In the genomic region with DNA sequence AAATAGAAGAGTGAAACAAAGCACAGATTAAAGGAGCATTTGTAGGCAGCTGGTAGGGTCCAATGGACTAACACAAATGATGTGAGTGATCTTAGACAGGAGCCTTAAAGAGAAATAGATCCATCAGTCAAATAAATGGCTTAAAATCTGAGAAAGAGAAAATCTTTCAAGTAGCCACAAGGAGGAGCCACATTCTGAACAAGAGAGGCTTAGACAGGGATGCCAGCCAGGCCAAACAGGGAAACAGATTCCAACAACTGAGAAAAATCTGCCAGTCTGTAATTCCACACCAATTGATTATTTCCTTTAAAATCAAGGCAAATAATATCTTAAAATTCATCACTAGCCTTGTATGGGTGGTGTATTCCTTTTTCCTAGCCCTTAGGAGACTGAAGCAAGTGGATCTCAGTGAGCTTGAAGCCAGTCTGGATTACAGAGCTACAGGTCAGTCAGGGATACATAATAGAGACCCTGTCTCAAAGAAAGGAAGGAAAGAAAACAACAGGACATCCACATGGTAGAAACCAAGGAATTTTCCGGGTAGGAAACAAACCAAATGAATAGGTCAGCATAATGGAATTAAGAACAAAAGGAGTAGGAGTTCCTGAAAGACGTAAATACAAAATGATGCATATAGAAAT, we compare ENCODE assay signal across 9 mouse cellular contexts. TPM values are rescaled to one million over a fixed set of nuclear protein-coding genes. Genes with fewer than 3 reads are reported as not detected.
A peak's percentile ranks its signal among the peaks of the same experiment; 100 is the strongest.
DNase-seq lines count a peak whose midpoint lies in the region; ATAC-seq lines count a peak whose summit lies in the region.
"Had no signal": no experiment of that assay in that cellular context is flagged by ENCODE, and none has a peak within 500 bp of the region (broad histone marks: within the 10 kb centered on the region; RNA-seq: fewer than 3 reads in every experiment).

No protein-coding gene starts in this region.

- H3K9me3 ChIP-seq in heart, embryonic 12.5 days (replicated peaks): no peaks in the 10 kb centered on the region
- H3K9me3 ChIP-seq: heart, embryonic 15.5 days had no signal

- WGBS in heart, embryonic 12.5 days: 87% methylated on average over 2 of the region's 2 CpGs

- no peak overlapping the region for H3K4me3 ChIP-seq in heart, embryonic 12.5 days
- H3K4me3 ChIP-seq: heart, embryonic 15.5 days had no signal

- no peak overlapping the region for H3K9ac ChIP-seq in heart, embryonic 12.5 days
- H3K9ac ChIP-seq: heart, embryonic 15.5 days had no signal

- peaks cover 15% of the 10 kb centered on the region for H3K36me3 ChIP-seq in heart, embryonic 12.5 days
- H3K36me3 ChIP-seq: heart, embryonic 15.5 days had no signal

- no peaks in the 10 kb centered on the region for H3K4me1 ChIP-seq in heart, embryonic 12.5 days (replicated peaks)

- no peak overlapping the region for H3K4me2 ChIP-seq in heart, embryonic 12.5 days
- H3K4me2 ChIP-seq: heart, embryonic 15.5 days had no signal

- peak; percentile 29 to 53 for DNase-seq in heart, postnatal 10 days
- DNase-seq in cerebellum, adult 18-20 months: peak; percentile 44 to 47
- peak; percentile 16 for DNase-seq in heart, postnatal 36 days
- peak; percentile 16 for DNase-seq in lung, postnatal 14 days
- no peak for DNase-seq in urinary bladder, adult 18-20 months (ENCODE audit: low spot score in 2 of 2)

- intact Hi-C loops in heart, postnatal 10 days (cut with DNase I): loop anchor here (2.0 to 5.0 kb wide), 3 partner anchors 55 to 182 kb away; a partner anchor contains a TSS
- intact Hi-C loops in heart, postnatal 36 days (cut with DNase I): loop anchor here (1.0 to 10.0 kb wide), 4 partner anchors 54 to 321 kb away; a partner anchor contains a TSS

- no peaks in the 10 kb centered on the region for H3K27me3 ChIP-seq in heart, embryonic 12.5 days (replicated peaks)
- H3K27me3 ChIP-seq: heart, embryonic 15.5 days had no signal

- H3K27ac ChIP-seq in heart, embryonic 12.5 days (ENCODE audit: poor library complexity, severe bottlenecking): no peak overlapping the region
- H3K27ac ChIP-seq: heart, embryonic 15.5 days had no signal

- no peak; the same call in 1 of the 2 replicates for ATAC-seq in heart, embryonic 12.5 days (ENCODE audit: insufficient number of reproducible peaks, low FRiP score)
- peak; percentile 55 for ATAC-seq in CD4-positive, CD25-positive, alpha-beta regulatory T cell, adult 4 months
- no peak for ATAC-seq in monocyte, adult 5-6 weeks (replicated peaks; ENCODE audit: insufficient number of reproducible peaks, low FRiP score, low TSS enrichment, poor library complexity, severe bottlenecking)

RNA-seq across cellular contexts. Expression of a gene that starts 26.8 kb away (rescaled TPM):
- total RNA-seq in heart, postnatal 10 days (2021): not detected
- polyA plus RNA-seq in heart, embryonic 12.5 days (2016; fragmentation: Nextera tagmentation; extraction: Ambion mirVana): 0.19 and 0.23 TPM in 2 replicates
- 1 to 10 TPM in 1 of 2 experiments, under 1 TPM in 1; 0.60 to 1.2 TPM for polyA plus RNA-seq in CD4-positive, CD25-positive, alpha-beta regulatory T cell, adult 4 months (2017; shearing (Covaris generic))
- total RNA-seq in heart, postnatal 36 days (2021): not detected
- total RNA-seq in monocyte, adult 5-6 weeks (2017): 0.29 TPM in 1 of 3 replicates, not detected in the others

RNA-seq across cellular contexts. Expression of a gene that starts 33.4 kb away (rescaled TPM):
- 10 to 100 TPM; 66.9 to 69.0 TPM for total RNA-seq in heart, postnatal 10 days (2021)
- polyA plus RNA-seq in heart, embryonic 12.5 days (2016; fragmentation: Nextera tagmentation; extraction: Ambion mirVana): 90.9 and 99.0 TPM in 2 replicates
- polyA plus RNA-seq in CD4-positive, CD25-positive, alpha-beta regulatory T cell, adult 4 months (2017; shearing (Covaris generic)): 10 to 100 TPM in 1 of 2 experiments, 1 to 10 TPM in 1; 9.1 to 16.0 TPM
- total RNA-seq in heart, postnatal 36 days (2021): 10 to 100 TPM; 56.2 to 56.9 TPM
- 120 to 166 TPM (median 155 TPM) in 3 replicates for total RNA-seq in monocyte, adult 5-6 weeks (2017)

RNA-seq across cellular contexts. Expression of a gene that starts 49.3 kb away (rescaled TPM):
- total RNA-seq in heart, postnatal 10 days (2021): under 1 TPM; 0.29 to 0.45 TPM
- polyA plus RNA-seq in heart, embryonic 12.5 days (2016; fragmentation: Nextera tagmentation; extraction: Ambion mirVana): 0.39 and 0.42 TPM in 2 replicates
- under 1 TPM in 1 of 2 experiments, not detected in 1; 0.12 TPM for polyA plus RNA-seq in CD4-positive, CD25-positive, alpha-beta regulatory T cell, adult 4 months (2017; shearing (Covaris generic))
- under 1 TPM; 0.11 TPM for total RNA-seq in heart, postnatal 36 days (2021)
- total RNA-seq in monocyte, adult 5-6 weeks (2017): not detected in 3 replicates

RNA-seq across cellular contexts. Expression of a gene that starts 54.2 kb away (rescaled TPM):
- total RNA-seq in heart, postnatal 10 days (2021): 10 to 100 TPM; 91.6 to 95.9 TPM
- 9.9 and 14.0 TPM in 2 replicates for polyA plus RNA-seq in heart, embryonic 12.5 days (2016; fragmentation: Nextera tagmentation; extraction: Ambion mirVana)
- 10 to 100 TPM; 18.7 to 31.5 TPM for polyA plus RNA-seq in CD4-positive, CD25-positive, alpha-beta regulatory T cell, adult 4 months (2017; shearing (Covaris generic))
- total RNA-seq in heart, postnatal 36 days (2021): 10 to 100 TPM; 83.7 to 93.5 TPM
- 58.3 to 89.5 TPM (median 71.8 TPM) in 3 replicates for total RNA-seq in monocyte, adult 5-6 weeks (2017)

Comparison
In these comparisons a context has a peak if more than half of its experiments do, and no peak if none do; other contexts are left out.
1. DNase-seq: peak in heart, postnatal 10 days (2 of 2), cerebellum, adult 18-20 months (2 of 2), heart, postnatal 36 days (2 of 2) and lung, postnatal 14 days (single experiment); none in urinary bladder, adult 18-20 months (0 of 2).